Mouse (Mus musculus): ENCODE results near the gene Aldh5a1. TPM values are rescaled to one million over a fixed set of nuclear protein-coding genes. Genes with fewer than 3 reads are reported as not detected.
"Not testable (repeated sequence)": the region's sequence is repeated elsewhere in the genome, so short reads cannot be mapped to it uniquely, and the experiment has no call there.

Aldh5a1 gene
- 3.8 TPM in 2 replicates for polyA plus RNA-seq (2012; rRNA removed)

GRCm38 (mm10) chr13:24937108-24937838, at the start of gene Aldh5a1:
Gene Aldh5a1 (minus strand): TSS chr13:24937661.
- peak; percentile 70 for DNase-seq
- peak within 1 kb of the TSS; percentile 83 for H3K4me3 ChIP-seq (replicated peaks; ENCODE audit: extremely low read depth, low read depth, low read length)
- TF ChIP-seq POLR2A (IDR thresholded peaks at IDR 0.05; ENCODE audit: borderline replicate concordance, extremely low read depth, low read depth, low read length) (peak; percentile 18; the same call in 1 of the 2 replicates), CTCF (IDR thresholded peaks at IDR 0.05; ENCODE audit: insufficient read depth, low read length) (peak; percentile 25; the same call in 1 of the 2 replicates)
- H3K4me1 ChIP-seq (ENCODE audit: control insufficient read depth, insufficient read depth, low read length): peaks cover 7% of the 10 kb centered on the region
- 1% methylated on average over 67 of the region's 75 CpGs for WGBS

GRCm38 (mm10) chr13:24985435-24985834, 48.0 kb upstream of the Aldh5a1 start:
- Histone ChIP-seq H3K4me1 (ENCODE audit: control insufficient read depth, insufficient read depth, low read length) (no peaks in the 10 kb centered on the region), H3K4me3 (replicated peaks; ENCODE audit: extremely low read depth, low read depth, low read length) (no peak overlapping the region)
- DNase-seq: no peak
- 73% methylated on average over 2 of the region's 2 CpGs for WGBS
- TF ChIP-seq POLR2A (IDR thresholded peaks at IDR 0.05; ENCODE audit: borderline replicate concordance, extremely low read depth, low read depth, low read length) (no peak), CTCF (IDR thresholded peaks at IDR 0.05; ENCODE audit: insufficient read depth, low read length) (no peak)

- WGBS: 63% methylated on average over 6 of the region's 6 CpGs
- DNase-seq: no peak
- Histone ChIP-seq H3K4me1 (ENCODE audit: control insufficient read depth, insufficient read depth, low read length) (no peaks in the 10 kb centered on the region), H3K4me3 (replicated peaks; ENCODE audit: extremely low read depth, low read depth, low read length) (no peak overlapping the region)
- no peak for TF ChIP-seq CTCF (IDR thresholded peaks at IDR 0.05; ENCODE audit: insufficient read depth, low read length)
- no peak for TF ChIP-seq POLR2A (IDR thresholded peaks at IDR 0.05; ENCODE audit: borderline replicate concordance, extremely low read depth, low read depth, low read length)
These were observed 43.6 kb upstream of the Aldh5a1 start for GRCm38 (mm10) chr13:24981031-24981430.

GRCm38 (mm10) chr13:24977820-24978342, 40.4 kb upstream of the Aldh5a1 start:
- 71% methylated on average over 5 of the region's 5 CpGs for whole genome bisulfite sequencing
- no peak for TF ChIP-seq POLR2A (IDR thresholded peaks at IDR 0.05; ENCODE audit: borderline replicate concordance, extremely low read depth, low read depth, low read length)
- Histone ChIP-seq H3K4me3 (replicated peaks; ENCODE audit: extremely low read depth, low read depth, low read length) (no peak overlapping the region), H3K4me1 (ENCODE audit: control insufficient read depth, insufficient read depth, low read length) (no peaks in the 10 kb centered on the region)
- DNase-seq: no peak

GRCm38 (mm10) chr13:24976384-24976783, 38.9 kb upstream of the Aldh5a1 start:
- TF ChIP-seq CTCF (IDR thresholded peaks at IDR 0.05; ENCODE audit: insufficient read depth, low read length) (no peak), POLR2A (IDR thresholded peaks at IDR 0.05; ENCODE audit: borderline replicate concordance, extremely low read depth, low read depth, low read length) (no peak)

GRCm38 (mm10) chr13:24971776-24972175, 34.3 kb upstream of the Aldh5a1 start:
- WGBS: 82% methylated on average over 3 of the region's 3 CpGs
- not testable (repeated sequence) for DNase-seq

More at GRCm38 (mm10) chr13:24976384-24976783, 38.9 kb upstream of the Aldh5a1 start:
- 80% methylated on average over 4 of the region's 4 CpGs for WGBS
- H3K4me3 ChIP-seq (replicated peaks; ENCODE audit: extremely low read depth, low read depth, low read length): no peak overlapping the region
- no peaks in the 10 kb centered on the region for H3K4me1 ChIP-seq (ENCODE audit: control insufficient read depth, insufficient read depth, low read length)
- no peak for DNase-seq

GRCm38 (mm10) chr13:24965846-24966201, 28.4 kb upstream of the Aldh5a1 start:
- no peaks in the 10 kb centered on the region for H3K4me1 ChIP-seq (ENCODE audit: control insufficient read depth, insufficient read depth, low read length)
- WGBS: 25% methylated on average over 5 of the region's 5 CpGs
- DNase-seq: no peak
- H3K4me3 ChIP-seq (replicated peaks; ENCODE audit: extremely low read depth, low read depth, low read length): no peak overlapping the region
- TF ChIP-seq CTCF (IDR thresholded peaks at IDR 0.05; ENCODE audit: insufficient read depth, low read length): no peak
- no peak for TF ChIP-seq POLR2A (IDR thresholded peaks at IDR 0.05; ENCODE audit: borderline replicate concordance, extremely low read depth, low read depth, low read length)

More at GRCm38 (mm10) chr13:24971776-24972175, 34.3 kb upstream of the Aldh5a1 start:
- not testable (repeated sequence) for H3K4me3 ChIP-seq (replicated peaks; ENCODE audit: extremely low read depth, low read depth, low read length); H3K4me1 ChIP-seq (ENCODE audit: control insufficient read depth, insufficient read depth, low read length)

GRCm38 (mm10) chr13:24965130-24965845, 27.8 kb upstream of the Aldh5a1 start:
- DNase-seq: no peak
- no peak overlapping the region for H3K4me3 ChIP-seq (replicated peaks; ENCODE audit: extremely low read depth, low read depth, low read length)
- no peaks in the 10 kb centered on the region for H3K4me1 ChIP-seq (ENCODE audit: control insufficient read depth, insufficient read depth, low read length)
- no peak for TF ChIP-seq CTCF (IDR thresholded peaks at IDR 0.05; ENCODE audit: insufficient read depth, low read length)
- no peak for TF ChIP-seq POLR2A (IDR thresholded peaks at IDR 0.05; ENCODE audit: borderline replicate concordance, extremely low read depth, low read depth, low read length)
- 11% methylated on average over 15 of the region's 15 CpGs for WGBS

GRCm38 (mm10) chr13:24962119-24962518, 24.7 kb upstream of the Aldh5a1 start:
- no peak for DNase-seq
- Histone ChIP-seq H3K4me1 (ENCODE audit: control insufficient read depth, insufficient read depth, low read length) (no peaks in the 10 kb centered on the region), H3K4me3 (replicated peaks; ENCODE audit: extremely low read depth, low read depth, low read length) (no peak overlapping the region)
- TF ChIP-seq POLR2A (IDR thresholded peaks at IDR 0.05; ENCODE audit: borderline replicate concordance, extremely low read depth, low read depth, low read length) (no peak), CTCF (IDR thresholded peaks at IDR 0.05; ENCODE audit: insufficient read depth, low read length) (no peak)
- WGBS: 79% methylated on average over 8 of the region's 8 CpGs
